Mouse (Mus musculus) megakaryocyte progenitor cell, adult 5-6 weeks (primary cell): ENCODE measurements around the gene Spaar. TPM values are rescaled to one million over a fixed set of nuclear protein-coding genes. Genes with fewer than 3 reads are reported as not detected.
"Not testable (repeated sequence)": the region's sequence is repeated elsewhere in the genome, so short reads cannot be mapped to it uniquely, and the experiment has no call there.

Source experiments
- ATAC-seq: replicated peaks from 2 replicates; pipeline ENCODE4 v1.8.0; 2016; ENCODE audit warnings: mild to moderate bottlenecking, moderate TSS enrichment, inconsistent platforms; ENCODE audit not compliant: poor library complexity
- total RNA-seq, 2 experiments: library from RNA; stranded (forward) in 1 of 2; stranded (reverse) in 1 of 2; fragments of 157-497, 149-512 nt in 1 of 2; fragments of 200-1000 nt in 1 of 2; gene quantifications; 2 replicates each; pipeline versions ENCODE4 v1.2.3 to v1.2.4; 2015 to 2017

The Spaar gene
- total RNA-seq, 2 experiments from 2014 or later, result not detected

DNA sequence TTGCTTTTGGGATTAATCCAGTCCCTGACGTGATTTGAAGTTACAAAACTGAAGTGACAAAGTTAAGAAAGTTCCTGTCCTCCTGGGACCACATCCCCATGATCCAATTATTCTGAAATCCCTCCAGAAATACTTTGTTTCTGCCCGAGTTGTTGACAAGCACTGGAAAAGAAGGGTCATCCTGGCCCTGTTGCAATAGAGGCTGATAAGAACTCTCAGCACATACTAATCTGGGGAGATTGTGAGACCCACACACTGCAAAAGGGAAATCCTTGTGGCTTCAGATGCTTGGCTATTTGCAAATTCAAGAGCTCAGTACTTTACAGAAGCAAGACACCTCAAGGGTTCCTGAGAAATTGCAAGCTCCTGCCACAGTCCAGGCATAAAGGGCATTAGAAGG, 42.5 kb downstream of the Spaar start:
- ATAC-seq, result no peak

DNA sequence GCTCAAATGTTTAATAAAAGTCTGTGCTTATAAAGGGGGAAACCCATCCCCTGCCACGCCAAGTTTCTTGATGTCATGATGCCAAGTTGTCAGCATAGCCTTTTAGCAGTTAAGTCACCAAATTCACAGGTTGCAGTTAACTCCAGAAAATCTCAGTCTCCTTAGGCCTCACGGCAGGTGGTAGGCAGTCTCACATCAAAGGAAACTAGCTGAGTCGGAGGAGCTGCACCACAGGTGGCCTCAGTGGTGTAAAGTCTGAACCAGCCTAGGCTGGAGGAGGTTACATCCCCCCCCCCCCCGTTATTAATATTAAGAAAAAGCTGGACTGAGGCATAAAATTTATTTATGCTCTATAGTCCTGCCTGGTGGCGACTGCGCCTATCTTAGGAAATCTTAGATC, 65.5 kb downstream of the Spaar start:
- ATAC-seq, result no peak

- ATAC-seq, result not testable (repeated sequence)
Measured at GRCm38 (mm10) chr4:43795844-43796243, 66.0 kb downstream of the Spaar start.

- ATAC-seq, result no peak
Measured at GRCm38 (mm10) chr4:43798936-43799335, 69.1 kb downstream of the Spaar start.

Other genes starting within 250 kb of the Spaar start
- gene Sit1, start 246.3 kb upstream of the Spaar start, total RNA-seq (2015), result not detected in 2 replicates
- gene Sit1, start 246.3 kb upstream of the Spaar start, total RNA-seq (2017), result not detected in 2 replicates
- 34.5 and 43.0 TPM in 2 replicates for gene Ccdc107, start 237.1 kb upstream of the Spaar start, total RNA-seq (2015)
- gene Ccdc107, start 237.1 kb upstream of the Spaar start, total RNA-seq (2017), result 49.6 and 53.9 TPM in 2 replicates
- 44.2 and 55.1 TPM in 2 replicates for gene Arhgef39, start 230.3 kb upstream of the Spaar start, total RNA-seq (2015)
- gene Arhgef39, start 230.3 kb upstream of the Spaar start, total RNA-seq (2017), result 47.5 and 65.0 TPM in 2 replicates
- 10.4 and 15.0 TPM in 2 replicates for gene Car9, start 223.1 kb upstream of the Spaar start, total RNA-seq (2015)
- 4.0 and 10.5 TPM in 2 replicates for gene Car9, start 223.1 kb upstream of the Spaar start, total RNA-seq (2017)
- 0.56 and 3.0 TPM in 2 replicates for gene Tpm2, start 206.3 kb upstream of the Spaar start, total RNA-seq (2015)
- 3.8 and 5.8 TPM in 2 replicates for gene Tpm2, start 206.3 kb upstream of the Spaar start, total RNA-seq (2017)
- 8.9 and 10.3 TPM in 2 replicates for gene Creb3, start 167.7 kb upstream of the Spaar start, total RNA-seq (2015)
- 41.6 and 64.7 TPM in 2 replicates for gene Creb3, start 167.7 kb upstream of the Spaar start, total RNA-seq (2017)
- 125 and 138 TPM in 2 replicates for gene Tln1, start 167.3 kb upstream of the Spaar start, total RNA-seq (2015)
- 167 and 253 TPM in 2 replicates for gene Tln1, start 167.3 kb upstream of the Spaar start, total RNA-seq (2017)
- gene Rgp1, start 151.3 kb upstream of the Spaar start, total RNA-seq (2015), result 20.6 and 23.3 TPM in 2 replicates
- gene Rgp1, start 151.3 kb upstream of the Spaar start, total RNA-seq (2017), result 8.7 and 14.5 TPM in 2 replicates
- 4.8 and 9.3 TPM in 2 replicates for gene Gba2, start 151.2 kb upstream of the Spaar start, total RNA-seq (2015)
- gene Gba2, start 151.2 kb upstream of the Spaar start, total RNA-seq (2017), result 7.2 and 8.1 TPM in 2 replicates
- gene Msmp, start 145.5 kb upstream of the Spaar start, total RNA-seq (2015), result not detected in 2 replicates
- gene Msmp, start 145.5 kb upstream of the Spaar start, total RNA-seq (2017), result not detected in 2 replicates
- gene Npr2, start 98.1 kb upstream of the Spaar start, total RNA-seq (2015), result 0.30 and 1.4 TPM in 2 replicates
- 0.21 and 1.3 TPM in 2 replicates for gene Npr2, start 98.1 kb upstream of the Spaar start, total RNA-seq (2017)
- gene Spag8, start 76.4 kb upstream of the Spaar start, total RNA-seq (2015), result 0.22 TPM in 1 of 2 replicates, not detected in the other
- gene Spag8, start 76.4 kb upstream of the Spaar start, total RNA-seq (2017), result 0.71 TPM in 1 of 2 replicates, not detected in the other
- gene Hint2, start 73.6 kb upstream of the Spaar start, total RNA-seq (2015), result 36.5 and 52.7 TPM in 2 replicates
- 43.1 and 58.6 TPM in 2 replicates for gene Hint2, start 73.6 kb upstream of the Spaar start, total RNA-seq (2017)
- 0.47 and 0.95 TPM in 2 replicates for gene Tmem8b, start 61.1 kb upstream of the Spaar start, total RNA-seq (2015)
- 0.25 and 0.61 TPM in 2 replicates for gene Tmem8b, start 61.1 kb upstream of the Spaar start, total RNA-seq (2017)
- 0.07 TPM in 2 replicates for gene Fam221b, start 60.9 kb upstream of the Spaar start, total RNA-seq (2015)
- 0.44 and 0.62 TPM in 2 replicates for gene Fam221b, start 60.9 kb upstream of the Spaar start, total RNA-seq (2017)
- gene Olfr70, start 29.2 kb upstream of the Spaar start, total RNA-seq (2015), result not detected in 2 replicates
- not detected in 2 replicates for gene Olfr70, start 29.2 kb upstream of the Spaar start, total RNA-seq (2017)
- not detected in 2 replicates for gene Olfr71, start 19.8 kb upstream of the Spaar start, total RNA-seq (2015)
- gene Olfr71, start 19.8 kb upstream of the Spaar start, total RNA-seq (2017), result not detected in 2 replicates
- gene Hrct1, start 2.8 kb upstream of the Spaar start, total RNA-seq (2015), result not detected in 2 replicates
- gene Hrct1, start 2.8 kb upstream of the Spaar start, total RNA-seq (2017), result not detected in 2 replicates
- not detected in 2 replicates for gene Olfr159, start 41.0 kb downstream of the Spaar start, total RNA-seq (2015)
- not detected in 2 replicates for gene Olfr159, start 41.0 kb downstream of the Spaar start, total RNA-seq (2017)
- not detected in 2 replicates for gene Olfr156, start 93.9 kb downstream of the Spaar start, total RNA-seq (2015)
- gene Olfr156, start 93.9 kb downstream of the Spaar start, total RNA-seq (2017), result not detected in 2 replicates
- gene Olfr157, start 110.2 kb downstream of the Spaar start, total RNA-seq (2015), result not detected in 2 replicates
- not detected in 2 replicates for gene Olfr157, start 110.2 kb downstream of the Spaar start, total RNA-seq (2017)
- not detected in 2 replicates for gene Olfr155, start 121.5 kb downstream of the Spaar start, total RNA-seq (2015)
- gene Olfr155, start 121.5 kb downstream of the Spaar start, total RNA-seq (2017), result not detected in 2 replicates
- 1.5 and 1.8 TPM in 2 replicates for gene Reck, start 145.5 kb downstream of the Spaar start, total RNA-seq (2015)
- gene Reck, start 145.5 kb downstream of the Spaar start, total RNA-seq (2017), result 1.1 and 4.4 TPM in 2 replicates
- 12.6 and 14.7 TPM in 2 replicates for gene Glipr2, start 227.4 kb downstream of the Spaar start, total RNA-seq (2015)
- gene Glipr2, start 227.4 kb downstream of the Spaar start, total RNA-seq (2017), result 18.0 and 19.4 TPM in 2 replicates